12 mouse cellular contexts compared by ENCODE assay signal in the genomic region with DNA sequence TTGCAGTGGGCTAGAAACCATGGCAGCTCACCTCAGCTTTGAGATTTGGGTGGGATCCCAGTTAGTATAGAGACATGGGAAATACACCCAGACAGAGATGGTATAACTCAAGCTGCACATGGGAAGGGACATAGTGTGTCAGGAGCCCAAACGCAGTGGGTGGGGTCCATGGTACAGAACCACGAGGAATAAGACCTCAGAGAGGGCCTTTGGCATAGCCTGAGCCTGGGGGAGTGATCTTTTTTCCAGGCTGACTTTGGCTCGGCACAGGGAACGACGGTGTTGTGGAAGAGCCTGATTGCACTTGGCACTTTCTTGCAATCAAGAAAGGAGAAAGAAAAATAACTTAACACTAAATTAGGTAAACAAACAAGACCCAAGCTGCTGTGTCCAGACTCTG.
"Had no signal": no experiment of that assay in that cellular context is flagged by ENCODE, and none has a peak within 500 bp of the region (broad histone marks: within the 10 kb centered on the region; RNA-seq: fewer than 3 reads in every experiment).

No protein-coding gene starts in this region.

- H3K9ac ChIP-seq: liver, embryonic 14.5 days; midbrain, embryonic 12.5 days had no signal

- H3K4me2 ChIP-seq: midbrain, embryonic 12.5 days had no signal

- DNase-seq: kidney, adult 2 months; kidney, postnatal 36 days; layer of hippocampus, adult 9-11 months; layer of hippocampus, postnatal 36 days; liver; lung, adult 18-20 months; right cerebral cortex, postnatal 14 days; thymus, postnatal 4 days had no signal

- H3K36me3 ChIP-seq: midbrain, embryonic 12.5 days had no signal

- ATAC-seq: midbrain, embryonic 16.5 days had no signal

- H3K27ac ChIP-seq: kidney, postnatal 0 days; liver, embryonic 14.5 days; midbrain, embryonic 12.5 days had no signal

- H3K4me1 ChIP-seq: midbrain, embryonic 12.5 days had no signal

- H3K4me3 ChIP-seq: midbrain, embryonic 12.5 days had no signal
